Mouse (Mus musculus) ES-E14 (cell line): Measurements from ENCODE around the gene Ndufs2.

Experiments used
- CHD2 ChIP-seq: IDR thresholded peaks from 2 replicates; pipeline ENCODE4 v1.6.1; 2014; ENCODE audit warnings: mild to moderate bottlenecking, low read depth, low read length, inconsistent platforms
- HCFC1 ChIP-seq: IDR thresholded peaks from 2 replicates; pipeline ENCODE4 v1.6.1; 2012; ENCODE audit warnings: low read length, inconsistent platforms, borderline replicate concordance; ENCODE audit not compliant: insufficient read depth
- ZC3H11A ChIP-seq: IDR thresholded peaks from 2 replicates; pipeline ENCODE4 v1.6.1; 2012; ENCODE audit warnings: low read depth, mild to moderate bottlenecking, inconsistent platforms, low read length, borderline replicate concordance
- ZNF384 ChIP-seq: IDR thresholded peaks from 2 replicates; pipeline ENCODE4 v1.6.1; 2012; ENCODE audit warnings: low read depth, low read length, inconsistent platforms

DNA sequence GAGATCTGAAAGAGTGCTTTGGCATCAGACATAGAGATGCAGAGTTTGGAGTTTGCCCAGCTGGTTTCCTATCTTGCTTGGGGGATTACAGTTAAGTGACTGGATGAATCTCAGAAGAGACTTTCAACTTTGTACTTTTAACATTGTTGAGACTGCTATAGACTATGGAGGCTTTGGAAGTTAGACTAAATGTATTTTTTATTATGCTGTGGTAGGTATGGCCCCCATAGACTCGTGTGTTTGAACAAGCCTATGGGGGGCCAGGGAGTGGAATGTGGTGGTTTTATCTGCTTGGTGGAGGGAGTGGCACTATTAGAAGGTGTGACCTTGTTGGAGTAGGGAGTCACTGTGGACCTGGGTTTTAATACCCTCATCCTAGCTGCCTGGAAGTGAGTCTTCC lies 51.7 kb downstream of the Ndufs2 start:
- TF ChIP-seq ZC3H11A = no peak
- no peak for TF ChIP-seq ZNF384
- TF ChIP-seq CHD2 = no peak
- no peak for TF ChIP-seq HCFC1
